Mouse (Mus musculus): ENCODE measurements around the gene Prickle1. TPM values are rescaled to one million over a fixed set of nuclear protein-coding genes. Genes with fewer than 3 reads are reported as not detected.

The Prickle1 gene
- polyA plus RNA-seq, 1 experiment from 2014 or later = 30.3 TPM

DNA sequence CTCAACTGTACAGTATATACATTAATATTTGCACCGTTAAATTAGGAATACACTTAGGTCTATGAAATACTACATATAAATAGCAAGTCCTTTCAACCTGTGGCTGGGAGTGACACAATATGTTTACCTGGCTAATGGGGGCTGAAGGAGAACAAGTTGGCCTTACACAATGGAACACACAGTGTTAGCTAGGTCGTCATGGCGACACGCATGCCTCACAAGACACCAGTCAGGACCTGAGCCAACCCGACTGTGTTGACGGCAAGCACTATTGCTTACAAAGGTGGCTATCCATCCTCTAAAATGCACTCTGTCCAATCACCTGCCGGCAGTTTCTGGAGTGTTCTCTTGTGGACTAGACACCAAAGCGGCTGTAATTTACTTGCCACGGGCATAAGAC, 95.8 kb downstream of the Prickle1 start:
- Histone ChIP-seq H3K4me2 (no peak overlapping the region), H3K27me3 (replicated peaks) (no peaks in the 10 kb centered on the region), H3K9me3 (no peaks in the 10 kb centered on the region), H3K36me3 (peaks cover 83% of the 10 kb centered on the region), H3K9ac (no peak overlapping the region), H3K27ac (replicated peaks) (no peak overlapping the region), H3K4me1 (no peaks in the 10 kb centered on the region), H3K4me3 (no peak overlapping the region)
- WGBS = 80% methylated on average over 9 of the region's 9 CpGs
- ATAC-seq (ENCODE audit: extremely low read depth, insufficient number of reproducible peaks, low FRiP score, low TSS enrichment) = no peak

DNA sequence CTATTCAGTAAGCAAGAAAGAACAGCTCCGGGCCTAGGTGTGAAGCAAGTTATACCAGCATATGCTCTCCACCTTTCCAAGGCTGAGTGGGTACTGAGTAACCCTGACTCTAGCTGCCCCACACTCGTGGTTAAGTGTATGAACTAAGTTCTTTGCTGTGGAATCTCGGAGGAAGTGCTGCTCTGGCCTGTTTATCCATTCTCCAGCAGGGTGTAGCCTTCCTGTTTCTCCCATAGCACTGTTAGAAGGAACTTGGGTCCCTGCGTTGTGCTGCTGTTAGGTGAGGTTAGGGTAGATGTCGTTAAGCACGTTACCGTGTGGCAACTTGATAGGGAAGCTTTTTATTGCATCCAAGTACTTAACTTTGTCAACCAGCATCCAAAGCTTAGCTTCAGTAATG, 101.0 kb downstream of the Prickle1 start:
- Histone ChIP-seq H3K9ac (no peak overlapping the region), H3K4me3 (no peak overlapping the region), H3K27ac (replicated peaks) (no peak overlapping the region), H3K27me3 (replicated peaks) (no peaks in the 10 kb centered on the region), H3K4me2 (no peak overlapping the region), H3K4me1 (no peaks in the 10 kb centered on the region), H3K36me3 (peaks cover 44% of the 10 kb centered on the region), H3K9me3 (no peaks in the 10 kb centered on the region)
- 70% methylated on average over 7 of the region's 7 CpGs for WGBS
- no peak for ATAC-seq (ENCODE audit: extremely low read depth, insufficient number of reproducible peaks, low FRiP score, low TSS enrichment)

DNA sequence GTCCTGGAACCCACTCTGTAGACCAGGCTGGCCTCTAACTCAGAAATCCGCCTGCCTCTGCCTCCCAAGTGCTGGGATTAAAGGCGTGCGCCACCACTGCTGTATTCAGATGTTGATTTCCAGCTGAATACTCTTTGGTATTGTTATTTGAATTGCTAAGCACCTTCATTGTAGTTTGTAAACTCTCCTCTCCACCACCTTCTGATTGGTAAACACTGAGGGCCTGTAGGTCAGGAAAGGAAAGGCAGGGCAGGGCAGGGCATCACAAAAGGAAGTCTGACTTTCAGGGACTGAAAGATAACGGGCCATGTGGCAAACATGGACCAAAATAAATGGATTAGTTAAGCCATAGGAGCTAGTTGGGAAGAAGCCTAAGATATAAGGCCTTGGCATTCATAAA, 106.1 kb downstream of the Prickle1 start:
- WGBS = 82% methylated on average over 4 of the region's 4 CpGs
- H3K4me3 ChIP-seq = no peak overlapping the region
- peaks cover 6% of the 10 kb centered on the region; the same call in 1 of the 2 replicates for H3K4me1 ChIP-seq
- H3K36me3 ChIP-seq = peaks cover 23% of the 10 kb centered on the region
- 0 out of 2 replicates have a peak, but pooled peaks cover 4% of the 10 kb centered on the region for H3K9me3 ChIP-seq
- no peak overlapping the region for H3K4me2 ChIP-seq
- H3K27ac ChIP-seq (replicated peaks) = no peak overlapping the region
- H3K9ac ChIP-seq = no peak overlapping the region
- no peak for ATAC-seq (ENCODE audit: extremely low read depth, insufficient number of reproducible peaks, low FRiP score, low TSS enrichment)
- no peaks in the 10 kb centered on the region for H3K27me3 ChIP-seq (replicated peaks)

DNA sequence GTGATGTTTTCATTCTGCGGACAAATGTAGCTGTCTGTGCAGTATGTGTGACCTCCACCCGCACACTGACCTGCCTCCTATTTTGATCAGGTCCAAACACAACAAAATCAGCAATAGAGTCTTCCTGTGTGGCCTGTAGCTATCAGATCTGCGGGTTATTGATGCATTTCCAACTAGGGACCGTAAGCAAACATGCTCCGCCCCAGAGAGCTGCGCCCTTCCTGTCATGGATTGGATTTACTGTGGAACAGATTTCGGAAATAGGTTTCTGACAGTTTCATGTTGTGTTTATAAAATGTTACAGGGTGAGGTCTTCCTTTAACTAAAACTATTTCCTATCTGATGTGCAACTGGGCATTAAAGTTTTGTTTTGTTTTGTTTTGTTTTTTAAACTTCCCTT, 109.6 kb downstream of the Prickle1 start:
- Histone ChIP-seq H3K4me2 (no peak overlapping the region), H3K9me3 (0 out of 2 replicates have a peak, but pooled peaks cover 4% of the 10 kb centered on the region), H3K36me3 (peaks cover 15% of the 10 kb centered on the region), H3K4me1 (peaks cover 12% of the 10 kb centered on the region; the same call in 1 of the 2 replicates), H3K4me3 (no peak overlapping the region), H3K9ac (no peak overlapping the region), H3K27ac (replicated peaks) (no peak overlapping the region), H3K27me3 (replicated peaks) (no peaks in the 10 kb centered on the region)
- WGBS = 73% methylated on average over 7 of the region's 7 CpGs
- ATAC-seq (ENCODE audit: extremely low read depth, insufficient number of reproducible peaks, low FRiP score, low TSS enrichment) = no peak

DNA sequence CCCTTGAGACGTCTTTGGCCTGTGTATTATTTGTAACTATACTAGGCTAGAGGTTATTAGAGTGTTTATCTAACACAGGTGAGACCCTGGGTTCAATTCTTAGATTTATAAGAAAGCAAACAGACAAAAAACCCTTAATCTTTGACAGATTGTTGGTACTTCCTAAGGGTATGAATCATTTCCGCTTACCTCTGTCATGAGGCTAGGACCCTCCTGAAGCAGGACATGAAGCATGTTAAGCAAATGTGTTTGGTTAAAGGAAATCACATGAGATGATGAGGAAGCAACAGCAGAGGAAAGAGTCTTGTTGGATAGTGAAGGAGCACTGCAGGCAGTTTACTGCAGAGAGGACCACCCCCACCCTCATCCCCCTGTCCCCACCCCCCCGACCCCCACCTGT, 110.4 kb downstream of the Prickle1 start:
- no peaks in the 10 kb centered on the region for H3K27me3 ChIP-seq (replicated peaks)
- H3K36me3 ChIP-seq = peaks cover 15% of the 10 kb centered on the region
- no peak overlapping the region for H3K4me2 ChIP-seq
- ATAC-seq (ENCODE audit: extremely low read depth, insufficient number of reproducible peaks, low FRiP score, low TSS enrichment) = no peak
- 64% methylated on average over 3 of the region's 3 CpGs for WGBS
- H3K9ac ChIP-seq = no peak overlapping the region
- no peak overlapping the region for H3K27ac ChIP-seq (replicated peaks)
- no peak overlapping the region for H3K4me3 ChIP-seq
- H3K9me3 ChIP-seq = 0 out of 2 replicates have a peak, but pooled peaks cover 4% of the 10 kb centered on the region
- H3K4me1 ChIP-seq = peaks cover 12% of the 10 kb centered on the region; the same call in 1 of the 2 replicates

DNA sequence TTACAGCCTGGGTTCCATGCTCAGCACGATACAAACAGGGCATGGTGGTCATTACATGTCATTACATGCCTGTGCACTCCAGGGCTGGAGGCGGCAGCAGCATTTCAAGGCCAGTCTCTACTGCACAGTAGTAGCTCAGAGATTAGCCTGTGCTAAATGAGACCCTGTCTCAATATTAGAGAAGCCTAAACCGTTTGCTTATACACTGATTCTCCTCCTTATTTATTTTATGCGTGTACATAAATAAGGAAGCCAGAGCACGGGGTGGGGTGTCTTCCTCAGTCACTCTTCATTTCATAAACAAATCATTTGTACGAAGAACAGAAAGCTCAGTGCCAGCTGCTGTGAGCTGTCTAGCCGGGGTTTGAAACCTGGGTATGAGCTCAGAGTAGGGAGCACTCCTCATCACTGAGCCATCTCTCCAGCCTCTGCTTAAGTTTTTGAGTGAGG, 111.4 kb downstream of the Prickle1 start:
- H3K4me1 ChIP-seq = peaks cover 12% of the 10 kb centered on the region; the same call in 1 of the 2 replicates
- H3K4me3 ChIP-seq = no peak overlapping the region
- no peak overlapping the region for H3K27ac ChIP-seq (replicated peaks)
- WGBS = 80% methylated on average over 7 of the region's 7 CpGs
- no peak for ATAC-seq (ENCODE audit: extremely low read depth, insufficient number of reproducible peaks, low FRiP score, low TSS enrichment)
- H3K9me3 ChIP-seq = 0 out of 2 replicates have a peak, but pooled peaks cover 4% of the 10 kb centered on the region
- no peak overlapping the region for H3K9ac ChIP-seq
- H3K36me3 ChIP-seq = peaks cover 9% of the 10 kb centered on the region
- no peak overlapping the region for H3K4me2 ChIP-seq
- no peaks in the 10 kb centered on the region for H3K27me3 ChIP-seq (replicated peaks)

DNA sequence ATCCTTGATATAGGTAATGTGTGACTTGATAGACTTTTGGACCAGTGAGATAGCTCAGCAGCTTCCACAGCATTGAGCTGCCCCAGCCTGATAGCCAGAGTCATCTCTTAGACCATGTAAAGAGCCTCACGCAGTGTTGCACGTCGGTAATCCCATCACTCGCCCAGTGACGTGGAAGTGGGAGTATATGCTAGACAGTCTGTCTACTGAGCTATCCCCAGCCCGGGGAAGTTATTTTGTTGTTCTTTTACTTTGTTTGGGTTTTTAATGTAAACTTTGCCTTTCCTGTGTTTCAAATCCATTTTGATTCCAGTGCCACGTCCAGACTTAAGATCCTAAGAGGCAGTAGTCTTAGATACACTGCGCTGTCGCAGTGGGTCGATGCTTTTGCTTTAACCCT, 114.6 kb downstream of the Prickle1 start:
- Histone ChIP-seq H3K27me3 (replicated peaks) (no peaks in the 10 kb centered on the region), H3K4me3 (no peak overlapping the region), H3K27ac (replicated peaks) (no peak overlapping the region), H3K36me3 (no peaks in the 10 kb centered on the region), H3K4me1 (peaks cover 26% of the 10 kb centered on the region), H3K9me3 (no peaks in the 10 kb centered on the region), H3K4me2 (no peak overlapping the region), H3K9ac (no peak overlapping the region)
- WGBS = 87% methylated on average over 10 of the region's 10 CpGs
- ATAC-seq (ENCODE audit: extremely low read depth, insufficient number of reproducible peaks, low FRiP score, low TSS enrichment) = no peak

DNA sequence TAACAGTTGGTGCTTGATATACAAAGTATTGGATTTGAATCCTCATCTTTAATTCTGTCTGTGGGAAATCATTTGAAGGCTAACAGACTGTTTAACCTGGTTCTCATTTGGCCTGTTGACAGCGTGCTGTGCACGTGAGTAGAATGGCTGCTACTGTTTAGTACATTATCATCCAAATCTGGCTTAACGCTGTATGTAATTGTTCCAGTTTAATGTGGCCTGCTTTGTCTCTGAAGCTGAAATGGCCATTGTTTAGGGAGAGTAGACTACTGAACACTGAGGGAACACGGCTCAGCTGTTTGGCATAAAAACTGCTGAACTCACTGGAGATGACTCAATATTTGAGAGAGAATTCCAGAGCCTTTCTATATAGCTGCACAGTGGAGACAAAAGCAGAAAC, 116.2 kb downstream of the Prickle1 start:
- H3K36me3 ChIP-seq = no peaks in the 10 kb centered on the region
- peaks cover 25% of the 10 kb centered on the region for H3K4me1 ChIP-seq
- WGBS = 72% methylated on average over 4 of the region's 4 CpGs
- H3K4me3 ChIP-seq = no peak overlapping the region
- ATAC-seq (ENCODE audit: extremely low read depth, insufficient number of reproducible peaks, low FRiP score, low TSS enrichment) = no peak
- H3K9me3 ChIP-seq = no peaks in the 10 kb centered on the region
- H3K27me3 ChIP-seq (replicated peaks) = no peaks in the 10 kb centered on the region
- no peak overlapping the region for H3K9ac ChIP-seq
- H3K4me2 ChIP-seq = no peak overlapping the region
- no peak overlapping the region for H3K27ac ChIP-seq (replicated peaks)

DNA sequence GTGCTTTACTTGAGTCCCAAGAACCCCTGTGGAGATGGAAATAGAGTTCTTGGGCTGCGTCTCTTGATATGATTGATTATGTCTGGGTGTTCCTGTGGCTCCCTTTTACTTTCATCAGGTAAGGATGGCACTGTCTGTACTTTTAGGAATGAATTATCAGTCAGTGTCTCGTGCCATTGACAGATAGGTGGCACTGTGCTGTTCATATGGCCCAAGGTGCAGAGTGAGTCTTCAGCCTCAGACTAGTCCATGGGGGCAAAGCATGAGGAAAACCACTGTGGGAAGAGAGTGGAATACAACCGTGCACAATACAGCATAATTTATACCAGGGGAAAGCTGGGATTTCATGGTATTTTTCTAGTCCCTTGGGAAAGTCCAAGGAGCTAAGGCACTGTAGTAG, 117.0 kb downstream of the Prickle1 start:
- ATAC-seq (ENCODE audit: extremely low read depth, insufficient number of reproducible peaks, low FRiP score, low TSS enrichment) = no peak
- no peak overlapping the region for H3K4me2 ChIP-seq
- H3K36me3 ChIP-seq = no peaks in the 10 kb centered on the region
- no peaks in the 10 kb centered on the region for H3K27me3 ChIP-seq (replicated peaks)
- no peaks in the 10 kb centered on the region for H3K9me3 ChIP-seq
- no peak overlapping the region for H3K9ac ChIP-seq
- no peak overlapping the region for H3K27ac ChIP-seq (replicated peaks)
- peaks cover 31% of the 10 kb centered on the region for H3K4me1 ChIP-seq
- H3K4me3 ChIP-seq = no peak overlapping the region
- 82% methylated on average over 3 of the region's 3 CpGs for WGBS

DNA sequence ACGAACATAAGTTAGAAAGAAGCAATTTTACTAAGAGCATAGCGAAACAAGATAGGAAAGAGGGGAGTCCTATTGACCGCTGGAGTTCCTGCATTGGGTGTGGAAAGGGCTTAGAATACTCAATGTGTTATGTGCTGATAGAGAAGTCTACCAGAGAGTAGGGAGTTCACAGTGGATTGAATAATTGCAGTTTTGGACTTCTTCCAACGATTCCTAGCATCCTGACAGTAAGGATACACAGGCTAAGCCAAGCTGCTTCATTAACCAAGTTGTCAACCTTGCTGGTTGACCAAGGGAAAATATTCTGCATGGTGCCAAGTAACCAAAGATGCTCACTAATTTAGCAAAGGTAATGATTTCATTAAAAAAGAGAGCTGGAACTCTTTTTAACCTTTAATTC, 118.0 kb downstream of the Prickle1 start:
- Histone ChIP-seq H3K4me1 (peaks cover 34% of the 10 kb centered on the region), H3K9ac (no peak overlapping the region), H3K27me3 (replicated peaks) (no peaks in the 10 kb centered on the region), H3K4me2 (no peak overlapping the region), H3K9me3 (no peaks in the 10 kb centered on the region), H3K36me3 (peaks cover under 1% of the 10 kb centered on the region; the same call in 1 of the 2 replicates), H3K4me3 (no peak overlapping the region), H3K27ac (replicated peaks) (no peak overlapping the region)
- WGBS = 56% methylated on average over 4 of the region's 4 CpGs
- ATAC-seq (ENCODE audit: extremely low read depth, insufficient number of reproducible peaks, low FRiP score, low TSS enrichment) = no peak

DNA sequence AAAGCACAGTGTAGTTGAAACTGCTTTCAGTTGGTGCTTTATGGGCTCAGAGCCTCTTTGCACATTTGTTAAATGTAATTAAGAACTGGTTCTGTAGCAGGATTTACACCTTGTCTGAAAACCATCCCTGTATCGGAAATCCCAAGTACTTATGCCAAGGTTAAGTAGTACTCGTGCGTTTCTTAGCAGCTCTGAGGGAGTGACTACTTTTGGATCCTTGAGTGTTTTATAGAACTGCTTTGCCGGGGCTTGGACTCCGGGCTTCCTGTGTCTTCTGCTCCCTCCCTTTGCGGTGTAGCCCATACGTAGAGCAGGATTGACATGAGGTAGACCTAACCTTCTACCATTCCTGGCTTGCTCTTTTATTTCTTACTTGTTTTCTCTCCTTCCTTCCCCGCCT, 120.0 kb downstream of the Prickle1 start:
- ATAC-seq (ENCODE audit: extremely low read depth, insufficient number of reproducible peaks, low FRiP score, low TSS enrichment) = no peak
- H3K36me3 ChIP-seq = peaks cover 3% of the 10 kb centered on the region; the same call in 1 of the 2 replicates
- peaks cover 40% of the 10 kb centered on the region for H3K4me1 ChIP-seq
- H3K27ac ChIP-seq (replicated peaks) = no peak overlapping the region
- WGBS = 71% methylated on average over 8 of the region's 8 CpGs
- H3K27me3 ChIP-seq (replicated peaks) = no peaks in the 10 kb centered on the region
- H3K4me2 ChIP-seq = no peak overlapping the region
- H3K9ac ChIP-seq = no peak overlapping the region
- no peak overlapping the region for H3K4me3 ChIP-seq
- H3K9me3 ChIP-seq = no peaks in the 10 kb centered on the region

DNA sequence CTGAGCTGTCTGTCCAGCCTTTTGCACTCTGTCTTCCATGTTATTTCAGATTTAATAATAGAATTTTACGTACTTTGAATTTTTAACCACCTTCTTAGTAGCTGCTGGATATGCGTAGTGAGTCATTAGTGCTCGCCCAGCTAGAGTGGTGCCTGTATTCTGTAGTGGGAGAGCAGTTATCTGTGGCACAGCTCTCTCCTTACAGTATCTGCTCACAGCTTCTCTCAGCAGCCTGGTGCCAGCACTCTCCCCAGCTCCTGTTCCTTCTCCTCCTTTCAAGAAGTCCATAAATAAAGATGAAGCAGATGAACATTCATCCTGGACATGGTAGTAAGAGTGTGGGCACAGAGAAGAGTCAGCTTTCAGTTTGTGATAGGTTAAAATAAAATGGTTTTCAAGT, 121.4 kb downstream of the Prickle1 start:
- 42% methylated on average over 3 of the region's 3 CpGs for whole genome bisulfite sequencing
- Histone ChIP-seq H3K27ac (replicated peaks) (no peak overlapping the region), H3K9ac (no peak overlapping the region), H3K9me3 (no peaks in the 10 kb centered on the region), H3K27me3 (replicated peaks) (no peaks in the 10 kb centered on the region), H3K36me3 (peaks cover 3% of the 10 kb centered on the region; the same call in 1 of the 2 replicates), H3K4me1 (peaks cover 40% of the 10 kb centered on the region), H3K4me3 (no peak overlapping the region), H3K4me2 (no peak overlapping the region)
- ATAC-seq (ENCODE audit: extremely low read depth, insufficient number of reproducible peaks, low FRiP score, low TSS enrichment) = no peak
